In genomic region chr1:190457541-190458061, GRCm38 (mm10) we compare ENCODE assay signal across 18 mouse cellular contexts.
A peak's percentile ranks its signal among the peaks of the same experiment; 100 is the strongest.
DNase-seq lines count a peak whose midpoint lies in the region; ATAC-seq lines count a peak whose summit lies in the region.
"Had no signal": no experiment of that assay in that cellular context is flagged by ENCODE, and none has a peak within 500 bp of the region (broad histone marks: within the 10 kb centered on the region; RNA-seq: fewer than 3 reads in every experiment).

No protein-coding gene starts in this region.

- H3K27ac ChIP-seq in forebrain, embryonic 13.5 days: no peak overlapping the region
- no peak overlapping the region; the same call in 1 of the 2 replicates for H3K27ac ChIP-seq in forebrain, embryonic 12.5 days
- peak overlapping the region; percentile 12; the same call in 1 of the 2 replicates for H3K27ac ChIP-seq in neural tube, embryonic 12.5 days
- peak overlapping the region; percentile 75 for H3K27ac ChIP-seq in midbrain, embryonic 10.5 days (replicated peaks)
- peak overlapping the region; percentile 52; the same call in 1 of the 2 replicates for H3K27ac ChIP-seq in neural tube, embryonic 14.5 days (ENCODE audit: low read depth, low read length)
- H3K27ac ChIP-seq: embryonic facial prominence, embryonic 13.5 days; limb, embryonic 15.5 days had no signal

- no peak overlapping the region for H3K4me2 ChIP-seq in forebrain, embryonic 13.5 days
- H3K4me2 ChIP-seq in forebrain, embryonic 12.5 days: no peak overlapping the region
- H3K4me2 ChIP-seq in neural tube, embryonic 12.5 days (replicated peaks): no peak overlapping the region
- H3K4me2 ChIP-seq in neural tube, embryonic 14.5 days (ENCODE audit: low read depth, low read length): no peak overlapping the region
- H3K4me2 ChIP-seq: embryonic facial prominence, embryonic 13.5 days; heart, embryonic 11.5 days; limb, embryonic 15.5 days had no signal

- ATAC-seq in forebrain, embryonic 13.5 days: peak; percentile 53; the same call in 1 of the 2 replicates
- ATAC-seq in forebrain, embryonic 12.5 days (ENCODE audit: low FRiP score): no peak
- 0 out of 2 replicates have a peak, but pooled peaks have one; percentile 21 for ATAC-seq in neural tube, embryonic 12.5 days (ENCODE audit: low FRiP score, low read depth)
- ATAC-seq in neural tube, embryonic 14.5 days (ENCODE audit: low read depth): no peak; the same call in 1 of the 2 replicates
- ATAC-seq: lung, postnatal 0 days had no signal

- no peaks in the 10 kb centered on the region for H3K27me3 ChIP-seq in forebrain, embryonic 13.5 days
- H3K27me3 ChIP-seq in forebrain, embryonic 12.5 days: no peaks in the 10 kb centered on the region
- no peaks in the 10 kb centered on the region for H3K27me3 ChIP-seq in neural tube, embryonic 12.5 days (replicated peaks)
- H3K27me3 ChIP-seq in midbrain, embryonic 10.5 days (ENCODE audit: low read depth, poor library complexity, severe bottlenecking): peaks cover 78% of the 10 kb centered on the region
- H3K27me3 ChIP-seq in neural tube, embryonic 14.5 days (ENCODE audit: control insufficient read depth, insufficient read depth, low read length): no peaks in the 10 kb centered on the region
- H3K27me3 ChIP-seq: embryonic facial prominence, embryonic 13.5 days; limb, embryonic 15.5 days had no signal

- H3K9me3 ChIP-seq in forebrain, embryonic 13.5 days (replicated peaks): no peaks in the 10 kb centered on the region
- no peaks in the 10 kb centered on the region for H3K9me3 ChIP-seq in forebrain, embryonic 12.5 days
- no peaks in the 10 kb centered on the region for H3K9me3 ChIP-seq in neural tube, embryonic 12.5 days
- H3K9me3 ChIP-seq in midbrain, embryonic 10.5 days (replicated peaks): no peaks in the 10 kb centered on the region
- no peaks in the 10 kb centered on the region for H3K9me3 ChIP-seq in neural tube, embryonic 14.5 days (ENCODE audit: control insufficient read depth, low read length)
- H3K9me3 ChIP-seq: embryonic facial prominence, embryonic 13.5 days; limb, embryonic 15.5 days had no signal

- no peak overlapping the region for H3K4me3 ChIP-seq in forebrain, embryonic 13.5 days
- H3K4me3 ChIP-seq in forebrain, embryonic 12.5 days (replicated peaks): no peak overlapping the region
- H3K4me3 ChIP-seq in neural tube, embryonic 12.5 days: no peak overlapping the region
- no peak overlapping the region for H3K4me3 ChIP-seq in midbrain, embryonic 10.5 days
- no peak overlapping the region for H3K4me3 ChIP-seq in neural tube, embryonic 14.5 days (ENCODE audit: low read depth, low read length)
- H3K4me3 ChIP-seq: embryonic facial prominence, embryonic 13.5 days; limb, embryonic 15.5 days had no signal

- DNase-seq in neural tube, embryonic 10.5 days (ENCODE audit: extremely low spot score, low spot score): no peak
- no peak for DNase-seq in midbrain, embryonic 10.5 days (ENCODE audit: low spot score)
- DNase-seq in adrenal gland, adult 2 months: no peak
- DNase-seq in right cerebral cortex, postnatal 4 days: no peak
- DNase-seq: cerebellum, adult 11 months; cerebellum, postnatal 25 days; gastrocnemius, postnatal 10 days; kidney, adult 11 months; kidney, postnatal 10 days; thymus, adult 18-20 months had no signal

- 50% methylated on average over 12 of the region's 12 CpGs for WGBS in forebrain, embryonic 13.5 days
- WGBS in forebrain, embryonic 12.5 days: 44% methylated on average over 12 of the region's 12 CpGs
- WGBS in neural tube, embryonic 12.5 days: 38% methylated on average over 12 of the region's 12 CpGs
- 68% methylated on average over 12 of the region's 12 CpGs for WGBS in midbrain, embryonic 10.5 days
- WGBS in neural tube, embryonic 14.5 days: 23% methylated on average over 12 of the region's 12 CpGs

- no peaks in the 10 kb centered on the region for H3K36me3 ChIP-seq in forebrain, embryonic 13.5 days (ENCODE audit: poor library complexity, severe bottlenecking)
- H3K36me3 ChIP-seq in forebrain, embryonic 12.5 days (replicated peaks): no peaks in the 10 kb centered on the region
- no peaks in the 10 kb centered on the region for H3K36me3 ChIP-seq in neural tube, embryonic 12.5 days
- no peaks in the 10 kb centered on the region for H3K36me3 ChIP-seq in midbrain, embryonic 10.5 days
- no peaks in the 10 kb centered on the region for H3K36me3 ChIP-seq in neural tube, embryonic 14.5 days (ENCODE audit: control insufficient read depth, insufficient read depth, low read length)
- H3K36me3 ChIP-seq: embryonic facial prominence, embryonic 13.5 days; limb, embryonic 15.5 days had no signal

- H3K4me1 ChIP-seq in forebrain, embryonic 13.5 days: peaks cover 9% of the 10 kb centered on the region; the same call in 1 of the 2 replicates
- peaks cover 14% of the 10 kb centered on the region for H3K4me1 ChIP-seq in forebrain, embryonic 12.5 days
- peaks cover 4% of the 10 kb centered on the region for H3K4me1 ChIP-seq in neural tube, embryonic 12.5 days
- H3K4me1 ChIP-seq in midbrain, embryonic 10.5 days: peaks cover 45% of the 10 kb centered on the region
- no peaks in the 10 kb centered on the region for H3K4me1 ChIP-seq in neural tube, embryonic 14.5 days (ENCODE audit: control insufficient read depth, insufficient read depth, low read length)
- H3K4me1 ChIP-seq: embryonic facial prominence, embryonic 13.5 days; limb, embryonic 15.5 days had no signal

- H3K9ac ChIP-seq in forebrain, embryonic 13.5 days: no peak overlapping the region
- no peak overlapping the region; the same call in 1 of the 2 replicates for H3K9ac ChIP-seq in forebrain, embryonic 12.5 days
- H3K9ac ChIP-seq in neural tube, embryonic 12.5 days: no peak overlapping the region
- no peak overlapping the region for H3K9ac ChIP-seq in neural tube, embryonic 14.5 days (replicated peaks; ENCODE audit: low read depth, low read length)
- H3K9ac ChIP-seq: embryonic facial prominence, embryonic 13.5 days; limb, embryonic 15.5 days had no signal

Comparison
In these comparisons a context has a peak if more than half of its experiments do, and no peak if none do; other contexts are left out.
1. ATAC-seq: peak in forebrain, embryonic 13.5 days (single experiment) and neural tube, embryonic 12.5 days (single experiment); none in forebrain, embryonic 12.5 days (single experiment) and neural tube, embryonic 14.5 days (single experiment).
2. H3K27ac ChIP-seq: peak in neural tube, embryonic 12.5 days (single experiment), midbrain, embryonic 10.5 days (single experiment) and neural tube, embryonic 14.5 days (single experiment); none in forebrain, embryonic 13.5 days (single experiment) and forebrain, embryonic 12.5 days (single experiment).